Mouse (Mus musculus): ENCODE measurements at regions not wholly inside any gene's neighbourhood (a gene's known extent, or its start where the extent isn't known, plus 50 kb on each side); places are given as distances from the start of the nearest gene placed in this dataset.

GRCm38 (mm10) chr4:12655457-12656228 lies 483.8 kb upstream of the Fam92a start:
- Histone ChIP-seq H3K27me3 (no peaks in the 10 kb centered on the region), H3K4me3 (no peak overlapping the region), H3K9me3 (no peaks in the 10 kb centered on the region), H3K4me2 (replicated peaks) (peak overlapping the region; percentile 37), H3K4me1 (peaks cover 9% of the 10 kb centered on the region), H3K9ac (no peak overlapping the region), H3K36me3 (no peaks in the 10 kb centered on the region), H3K27ac (0 out of 2 replicates have a peak overlapping the region, but pooled peaks have one; percentile 6)
- no peak for ATAC-seq (ENCODE audit: low FRiP score, low read depth)
- WGBS: 62% methylated on average over 13 of the region's 13 CpGs

GRCm38 (mm10) chr4:12654568-12655456 lies 483.0 kb upstream of the Fam92a start:
- no peaks in the 10 kb centered on the region for H3K9me3 ChIP-seq
- H3K27me3 ChIP-seq: no peaks in the 10 kb centered on the region
- no peak overlapping the region for H3K27ac ChIP-seq
- H3K9ac ChIP-seq: no peak overlapping the region
- 50% methylated on average over 12 of the region's 12 CpGs for WGBS
- H3K4me3 ChIP-seq: no peak overlapping the region
- H3K36me3 ChIP-seq: no peaks in the 10 kb centered on the region
- no peak for ATAC-seq (ENCODE audit: low FRiP score, low read depth)
- peak overlapping the region; percentile 37 for H3K4me2 ChIP-seq (replicated peaks)
- H3K4me1 ChIP-seq: peaks cover 9% of the 10 kb centered on the region

GRCm38 (mm10) chr4:12647732-12648131 lies 475.9 kb upstream of the Fam92a start:
- Histone ChIP-seq H3K27me3 (no peaks in the 10 kb centered on the region), H3K4me2 (replicated peaks) (no peak overlapping the region), H3K4me1 (no peaks in the 10 kb centered on the region), H3K4me3 (no peak overlapping the region), H3K36me3 (no peaks in the 10 kb centered on the region), H3K27ac (no peak overlapping the region), H3K9ac (no peak overlapping the region), H3K9me3 (no peaks in the 10 kb centered on the region)
- ATAC-seq (ENCODE audit: low FRiP score, low read depth): no peak
- 50% methylated on average over 3 of the region's 3 CpGs for WGBS

- Histone ChIP-seq H3K27ac (no peak overlapping the region), H3K9me3 (no peaks in the 10 kb centered on the region)
- no peak for ATAC-seq (ENCODE audit: low FRiP score, low read depth)
Observed at GRCm38 (mm10) chr4:12642525-12642928, 470.7 kb upstream of the Fam92a start.

GRCm38 (mm10) chr4:12629375-12629821 lies 457.6 kb upstream of the Fam92a start:
- no peak for ATAC-seq (ENCODE audit: low FRiP score, low read depth)
- no peaks in the 10 kb centered on the region for H3K9me3 ChIP-seq
- 67% methylated on average over 2 of the region's 2 CpGs for WGBS
- H3K4me1 ChIP-seq: no peaks in the 10 kb centered on the region
- H3K27ac ChIP-seq: no peak overlapping the region
- H3K9ac ChIP-seq: no peak overlapping the region
- no peak overlapping the region for H3K4me3 ChIP-seq
- no peak overlapping the region for H3K4me2 ChIP-seq (replicated peaks)
- no peaks in the 10 kb centered on the region for H3K36me3 ChIP-seq
- no peaks in the 10 kb centered on the region for H3K27me3 ChIP-seq

More at GRCm38 (mm10) chr4:12642525-12642928, 470.7 kb upstream of the Fam92a start:
- Histone ChIP-seq H3K27me3 (no peaks in the 10 kb centered on the region), H3K36me3 (no peaks in the 10 kb centered on the region), H3K9ac (no peak overlapping the region), H3K4me3 (no peak overlapping the region), H3K4me2 (replicated peaks) (no peak overlapping the region), H3K4me1 (no peaks in the 10 kb centered on the region)
- 15% methylated on average over 4 of the region's 4 CpGs for WGBS

GRCm38 (mm10) chr4:12628702-12629374 lies 457.0 kb upstream of the Fam92a start:
- Histone ChIP-seq H3K27ac (no peak overlapping the region), H3K36me3 (no peaks in the 10 kb centered on the region), H3K9ac (no peak overlapping the region), H3K4me2 (replicated peaks) (no peak overlapping the region), H3K4me1 (no peaks in the 10 kb centered on the region), H3K4me3 (no peak overlapping the region), H3K9me3 (no peaks in the 10 kb centered on the region), H3K27me3 (no peaks in the 10 kb centered on the region)
- no peak for ATAC-seq (ENCODE audit: low FRiP score, low read depth)
- WGBS: 27% methylated on average over 5 of the region's 5 CpGs

- Histone ChIP-seq H3K4me1 (no peaks in the 10 kb centered on the region), H3K4me3 (no peak overlapping the region), H3K27me3 (no peaks in the 10 kb centered on the region), H3K4me2 (replicated peaks) (no peak overlapping the region), H3K9me3 (no peaks in the 10 kb centered on the region), H3K36me3 (no peaks in the 10 kb centered on the region), H3K9ac (no peak overlapping the region), H3K27ac (no peak overlapping the region)
- WGBS: 76% methylated on average over 5 of the region's 5 CpGs
- no peak for ATAC-seq (ENCODE audit: low FRiP score, low read depth)
Observed at GRCm38 (mm10) chr4:12627158-12627871, 455.5 kb upstream of the Fam92a start.

- 88% methylated on average over 4 of the region's 4 CpGs for WGBS
- H3K9ac ChIP-seq: no peak overlapping the region
- H3K27me3 ChIP-seq: no peaks in the 10 kb centered on the region
- ATAC-seq (ENCODE audit: low FRiP score, low read depth): no peak
- no peak overlapping the region for H3K4me3 ChIP-seq
- H3K36me3 ChIP-seq: no peaks in the 10 kb centered on the region
- H3K4me2 ChIP-seq (replicated peaks): no peak overlapping the region
- no peaks in the 10 kb centered on the region for H3K9me3 ChIP-seq
- H3K4me1 ChIP-seq: no peaks in the 10 kb centered on the region
- H3K27ac ChIP-seq: no peak overlapping the region
Observed at GRCm38 (mm10) chr4:12620756-12621270, 449.0 kb upstream of the Fam92a start.

- no peaks in the 10 kb centered on the region for H3K4me1 ChIP-seq
- WGBS: 59% methylated on average over 4 of the region's 4 CpGs
- no peak overlapping the region for H3K9ac ChIP-seq
- H3K36me3 ChIP-seq: no peaks in the 10 kb centered on the region
- ATAC-seq (ENCODE audit: low FRiP score, low read depth): no peak
- H3K9me3 ChIP-seq: no peaks in the 10 kb centered on the region
- no peaks in the 10 kb centered on the region for H3K27me3 ChIP-seq
- no peak overlapping the region for H3K4me3 ChIP-seq
- H3K4me2 ChIP-seq (replicated peaks): no peak overlapping the region
- H3K27ac ChIP-seq: no peak overlapping the region
Observed at GRCm38 (mm10) chr4:12620059-12620755, 448.4 kb upstream of the Fam92a start.

- H3K4me1 ChIP-seq: no peaks in the 10 kb centered on the region
- ATAC-seq (ENCODE audit: low FRiP score, low read depth): no peak
- H3K27ac ChIP-seq: no peak overlapping the region
- WGBS: 88% methylated on average over 5 of the region's 5 CpGs
- H3K36me3 ChIP-seq: no peaks in the 10 kb centered on the region
- no peak overlapping the region for H3K4me2 ChIP-seq (replicated peaks)
- H3K9ac ChIP-seq: no peak overlapping the region
- H3K9me3 ChIP-seq: no peaks in the 10 kb centered on the region
- H3K27me3 ChIP-seq: no peaks in the 10 kb centered on the region
- no peak overlapping the region for H3K4me3 ChIP-seq
Observed at GRCm38 (mm10) chr4:12616665-12617064, 444.9 kb upstream of the Fam92a start.

- H3K9me3 ChIP-seq: no peaks in the 10 kb centered on the region
- H3K27me3 ChIP-seq: no peaks in the 10 kb centered on the region
- H3K27ac ChIP-seq: no peak overlapping the region
- H3K4me3 ChIP-seq: no peak overlapping the region
- H3K4me2 ChIP-seq (replicated peaks): no peak overlapping the region
- ATAC-seq (ENCODE audit: low FRiP score, low read depth): no peak
- H3K4me1 ChIP-seq: no peaks in the 10 kb centered on the region
- H3K9ac ChIP-seq: no peak overlapping the region
- 61% methylated on average over 5 of the region's 5 CpGs for WGBS
- no peaks in the 10 kb centered on the region for H3K36me3 ChIP-seq
Observed at GRCm38 (mm10) chr4:12611511-12611910, 439.7 kb upstream of the Fam92a start.
